In genomic region chr8:123859648-123860259, GRCm38 (mm10) we compare ENCODE assay signal across 8 mouse cellular contexts. TPM values are rescaled to one million over a fixed set of nuclear protein-coding genes. Genes with fewer than 3 reads are reported as not detected.
DNase-seq lines count a peak whose midpoint lies in the region; ATAC-seq and TF ChIP-seq lines count a peak whose summit lies in the region.

Gene Ccsap (minus strand): TSS chr8:123860209.

- peak within 1 kb of the TSS; percentile 75 for H3K9ac ChIP-seq in kidney, embryonic 16.5 days (replicated peaks; ENCODE audit: low read length)
- H3K9ac ChIP-seq in heart, embryonic 12.5 days, result peak within 1 kb of the TSS; percentile 81
- H3K9ac ChIP-seq in liver, postnatal 0 days (replicated peaks), result peak within 1 kb of the TSS; percentile 86
- peak within 1 kb of the TSS; percentile 88 for H3K9ac ChIP-seq in neural tube, embryonic 13.5 days

- H3K36me3 ChIP-seq in kidney, embryonic 16.5 days (ENCODE audit: insufficient read depth, low read length), result no peaks in the 10 kb centered on the region
- H3K36me3 ChIP-seq in heart, embryonic 12.5 days, result no peaks in the 10 kb centered on the region
- no peaks in the 10 kb centered on the region for H3K36me3 ChIP-seq in liver, postnatal 0 days (replicated peaks; ENCODE audit: insufficient read depth, low read length)
- H3K36me3 ChIP-seq in neural tube, embryonic 13.5 days, result no peaks in the 10 kb centered on the region

- TF ChIP-seq CTCF in liver, postnatal 0 days (IDR thresholded peaks at IDR 0.05; ENCODE audit: low read depth), result no peak

- 1% methylated on average over 48 of the region's 48 CpGs for WGBS in kidney, embryonic 16.5 days
- WGBS in heart, embryonic 12.5 days, result 1% methylated on average over 48 of the region's 48 CpGs
- under 1% methylated on average over 45 of the region's 48 CpGs for WGBS in liver, postnatal 0 days (ENCODE audit: insufficient replicate concordance)
- WGBS in neural tube, embryonic 13.5 days, result 2% methylated on average over 48 of the region's 48 CpGs

- peaks cover 9% of the 10 kb centered on the region for H3K4me1 ChIP-seq in kidney, embryonic 16.5 days (ENCODE audit: insufficient read depth, low read length)
- peaks cover 12% of the 10 kb centered on the region for H3K4me1 ChIP-seq in heart, embryonic 12.5 days (replicated peaks)
- H3K4me1 ChIP-seq in liver, postnatal 0 days (ENCODE audit: insufficient read depth), result 0 out of 2 replicates have a peak, but pooled peaks cover 10% of the 10 kb centered on the region
- peaks cover 17% of the 10 kb centered on the region for H3K4me1 ChIP-seq in neural tube, embryonic 13.5 days (replicated peaks)

- H3K9me3 ChIP-seq in kidney, embryonic 16.5 days (ENCODE audit: low read length), result no peaks in the 10 kb centered on the region
- peaks cover 2% of the 10 kb centered on the region; the same call in 1 of the 2 replicates for H3K9me3 ChIP-seq in heart, embryonic 12.5 days (replicated peaks)
- H3K9me3 ChIP-seq in liver, postnatal 0 days (ENCODE audit: low read length), result no peaks in the 10 kb centered on the region
- no peaks in the 10 kb centered on the region for H3K9me3 ChIP-seq in neural tube, embryonic 13.5 days

- peak within 1 kb of the TSS; percentile 82 for H3K4me3 ChIP-seq in kidney, embryonic 16.5 days (ENCODE audit: low read length)
- H3K4me3 ChIP-seq in heart, embryonic 12.5 days, result peak within 1 kb of the TSS; percentile 81
- peak within 1 kb of the TSS; percentile 93 for H3K4me3 ChIP-seq in liver, postnatal 0 days (ENCODE audit: low read depth, low read length)
- peak within 1 kb of the TSS; percentile 88 for H3K4me3 ChIP-seq in neural tube, embryonic 13.5 days

- H3K4me2 ChIP-seq in kidney, embryonic 16.5 days (replicated peaks; ENCODE audit: low read depth, low read length), result peak within 1 kb of the TSS; percentile 91
- H3K4me2 ChIP-seq in heart, embryonic 12.5 days, result peak within 1 kb of the TSS; percentile 91
- H3K4me2 ChIP-seq in liver, postnatal 0 days (ENCODE audit: low read depth, low read length), result peak within 1 kb of the TSS; percentile 98
- H3K4me2 ChIP-seq in neural tube, embryonic 13.5 days, result peak within 1 kb of the TSS; percentile 89

- DNase-seq in kidney, adult 11 months, result no peak
- DNase-seq in cerebellum, adult 8-10 months, result peak; percentile 74
- DNase-seq in layer of hippocampus, adult 18-20 months (ENCODE audit: low spot score in 2 of 2), result peak; percentile 65 to 74
- DNase-seq in liver, postnatal 0 days, result peak; percentile 65
- peak; percentile 64 to 76 for DNase-seq in thymus, postnatal 36 days

- ATAC-seq in kidney, embryonic 16.5 days (ENCODE audit: low FRiP score, low TSS enrichment), result peak; percentile 69
- peak; percentile 73 for ATAC-seq in heart, embryonic 12.5 days (ENCODE audit: insufficient number of reproducible peaks, low FRiP score)
- peak; percentile 62 for ATAC-seq in liver, postnatal 0 days
- ATAC-seq in neural tube, embryonic 13.5 days (ENCODE audit: low read depth), result peak; percentile 80; the same call in 1 of the 2 replicates

- H3K27ac ChIP-seq in kidney, embryonic 16.5 days (ENCODE audit: low read length), result no peak within 1 kb of the TSS
- peak within 1 kb of the TSS; percentile 46; the same call in 1 of the 2 replicates for H3K27ac ChIP-seq in heart, embryonic 12.5 days (ENCODE audit: poor library complexity, severe bottlenecking)
- H3K27ac ChIP-seq in liver, postnatal 0 days (ENCODE audit: low read depth), result peak within 1 kb of the TSS; percentile 61
- H3K27ac ChIP-seq in neural tube, embryonic 13.5 days (replicated peaks), result peak within 1 kb of the TSS; percentile 90

- peaks cover 17% of the 10 kb centered on the region for H3K27me3 ChIP-seq in kidney, embryonic 16.5 days (ENCODE audit: insufficient read depth, low read length)
- peaks cover 22% of the 10 kb centered on the region for H3K27me3 ChIP-seq in heart, embryonic 12.5 days (replicated peaks)
- H3K27me3 ChIP-seq in liver, postnatal 0 days (ENCODE audit: insufficient read depth, low read length), result peaks cover 19% of the 10 kb centered on the region
- H3K27me3 ChIP-seq in neural tube, embryonic 13.5 days, result peaks cover 41% of the 10 kb centered on the region

- no peak for TF ChIP-seq EP300 in liver, postnatal 0 days (IDR thresholded peaks at IDR 0.05; ENCODE audit: low read depth)

RNA-seq across cellular contexts. Expression of gene Ccsap, which starts in this region (rescaled TPM):
- polyA plus RNA-seq in kidney, embryonic 16.5 days (2015; fragmentation: Nextera tagmentation; extraction: Ambion mirVana), result 2.9 and 3.3 TPM in 2 replicates
- polyA plus RNA-seq in heart, embryonic 12.5 days (2016; fragmentation: Nextera tagmentation; extraction: Ambion mirVana), result 3.3 and 4.1 TPM in 2 replicates
- total RNA-seq in layer of hippocampus, adult 18-20 months (2021), result 10 to 100 TPM; 56.7 to 61.7 TPM
- 1.2 and 1.5 TPM in 2 replicates for polyA plus RNA-seq in liver, postnatal 0 days (2015; fragmentation: Nextera tagmentation; extraction: Ambion mirVana)
- polyA plus RNA-seq in neural tube, embryonic 13.5 days (2015; fragmentation: Nextera tagmentation; extraction: Ambion mirVana), result 4.5 and 4.6 TPM in 2 replicates
